Mouse (Mus musculus) small intestine, adult 2 months (tissue): ENCODE measurements around the gene Rmi2. TPM values are rescaled to one million over a fixed set of nuclear protein-coding genes. Genes with fewer than 3 reads are reported as not detected.

Experiments used
- H3K27ac ChIP-seq: fragments of 200-500 bp; 2 replicates; pipeline ENCODE4 v1.5.1; 2012; ENCODE audit warnings: low read depth, low read length, control low read depth, inconsistent platforms; ENCODE audit not compliant: insufficient read depth
- H3K27me3 ChIP-seq: fragments of 200-500 bp; 2 replicates; pipeline ENCODE4 v1.6.1; 2012; ENCODE audit warnings: mild to moderate bottlenecking, moderate library complexity, low read length, inconsistent platforms; ENCODE audit not compliant: control insufficient read depth, insufficient read depth
- H3K36me3 ChIP-seq: fragments of 200-500 bp; 2 replicates; pipeline ENCODE4 v1.6.1; 2012; ENCODE audit warnings: mild to moderate bottlenecking, low read length, control low read depth, inconsistent platforms; ENCODE audit not compliant: control insufficient read depth, insufficient read depth
- H3K4me1 ChIP-seq: fragments of 200-500 bp; 2 replicates; pipeline ENCODE4 v1.6.1; 2012; ENCODE audit warnings: low read length, inconsistent platforms, mixed read lengths; ENCODE audit not compliant: control insufficient read depth, insufficient read depth, insufficient read length
- H3K4me3 ChIP-seq: fragments of 200-500 bp; 2 replicates; pipeline ENCODE4 v1.5.1; 2012; ENCODE audit warnings: low read depth, mild to moderate bottlenecking, control low read depth, inconsistent platforms, low read length, moderate library complexity
- CTCF ChIP-seq: fragments of 200-500 bp; IDR thresholded peaks from 2 replicates; pipeline ENCODE4 v1.5.1; 2012; ENCODE audit warnings: low read depth, mild to moderate bottlenecking, control low read depth, inconsistent platforms, low read length, moderate library complexity, mixed read lengths; ENCODE audit not compliant: insufficient replicate concordance, insufficient read length; ENCODE audit errors: extremely low read depth
- POLR2A ChIP-seq: fragments of 200-500 bp; IDR thresholded peaks from 2 replicates; pipeline ENCODE4 v1.6.1; 2012; ENCODE audit warnings: low read depth, mild to moderate bottlenecking, control low read depth, inconsistent platforms, low read length, moderate library complexity
- WGBS: fragments of 180-500 bp; shearing (Covaris S2); methylation state at CpG from one replicate; pipeline ENCODE4 v1.1.7; 2018; 5-methylcytosine and 5-hydroxymethylcytosine counted together
- polyA plus RNA-seq: library from polyadenylated mRNA; depleted of rRNA; stranded (reverse); fragments of >200 nt; gene quantifications from 2 replicates; pipeline ENCODE4 v1.2.3, GENCODE M21; 2012

The Rmi2 gene
- polyA plus RNA-seq, 1 experiment: 8.4 TPM

DNA sequence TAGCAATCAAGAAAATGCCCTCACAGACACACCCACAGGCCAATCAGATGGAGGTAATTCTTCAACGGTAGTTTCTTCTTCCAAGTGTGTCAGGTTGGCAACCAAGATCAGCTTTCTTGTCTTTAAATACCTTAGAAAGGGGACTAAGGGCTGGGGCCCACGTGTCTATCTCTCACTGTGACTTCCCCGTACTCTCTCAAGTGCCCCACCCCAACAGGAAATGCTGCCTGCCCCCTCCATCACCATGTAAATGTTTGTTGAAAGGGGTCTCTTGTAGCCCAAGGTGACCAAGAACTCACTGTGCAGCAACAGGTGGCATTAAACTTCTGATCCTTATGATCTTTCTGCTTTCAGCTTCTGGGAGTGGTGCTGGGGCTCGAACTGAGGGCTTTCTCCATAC lies 21.1 kb upstream of the Rmi2 start:
- peaks cover 23% of the 10 kb centered on the region for H3K4me1 ChIP-seq
- no peaks in the 10 kb centered on the region for H3K36me3 ChIP-seq
- H3K27ac ChIP-seq: no peak overlapping the region
- no peak overlapping the region for H3K4me3 ChIP-seq
- no peaks in the 10 kb centered on the region for H3K27me3 ChIP-seq
- WGBS: 75% methylated on average over 4 of the region's 4 CpGs
- no peak for TF ChIP-seq POLR2A
- TF ChIP-seq CTCF: no peak

DNA sequence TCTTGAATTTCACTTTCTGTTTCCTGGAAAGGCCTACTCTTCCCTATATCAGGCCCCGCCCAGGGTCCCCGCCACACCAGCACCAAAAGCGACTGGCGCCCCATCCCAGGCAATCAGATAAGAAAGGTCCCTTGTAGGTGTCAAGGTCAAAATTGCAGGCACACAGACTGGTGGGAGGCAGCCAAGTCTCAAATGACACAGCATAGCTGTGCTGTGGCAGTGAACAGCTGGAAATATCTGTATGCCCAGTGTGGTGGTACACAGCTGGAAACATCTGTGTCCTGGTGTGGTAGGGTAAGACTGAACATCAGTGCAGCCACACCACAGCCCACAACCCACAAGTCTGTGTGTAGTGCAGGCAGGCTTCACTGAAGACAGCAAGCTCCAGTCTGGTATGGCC lies 20.0 kb upstream of the Rmi2 start:
- Histone ChIP-seq H3K4me3 (no peak overlapping the region), H3K4me1 (peaks cover 23% of the 10 kb centered on the region), H3K27ac (no peak overlapping the region), H3K36me3 (no peaks in the 10 kb centered on the region), H3K27me3 (no peaks in the 10 kb centered on the region)
- TF ChIP-seq POLR2A (no peak), CTCF (no peak)
- 26% methylated on average over 4 of the region's 4 CpGs for WGBS

DNA sequence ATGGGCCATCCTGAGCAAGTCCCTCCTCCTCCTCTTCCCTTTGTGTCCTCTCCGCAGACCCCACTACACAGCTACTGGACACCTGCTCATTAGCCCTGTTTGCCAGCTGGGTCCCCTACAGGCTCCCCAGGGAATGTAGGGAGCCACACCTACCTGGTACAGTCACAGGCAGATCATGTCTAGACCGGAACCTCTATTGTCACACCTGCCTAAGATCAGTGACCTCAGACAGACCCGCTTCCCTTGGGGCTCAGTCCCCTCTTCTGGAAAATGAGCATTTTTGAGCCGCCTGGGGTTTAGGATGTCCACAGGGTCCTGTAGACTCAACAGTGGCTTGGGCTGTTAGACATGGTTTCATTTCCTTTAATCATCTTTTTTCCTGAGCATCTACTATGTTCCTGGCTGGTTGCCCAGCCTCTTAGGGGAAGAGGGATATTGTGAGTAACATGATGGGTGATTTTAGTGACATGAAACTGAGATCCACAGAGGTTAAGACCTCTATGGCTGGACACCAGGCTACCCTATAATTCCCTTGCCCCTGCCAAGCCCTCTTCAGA lies 16.2 kb upstream of the Rmi2 start:
- Histone ChIP-seq H3K27me3 (no peaks in the 10 kb centered on the region), H3K27ac (no peak overlapping the region), H3K36me3 (no peaks in the 10 kb centered on the region), H3K4me3 (no peak overlapping the region), H3K4me1 (peaks cover 22% of the 10 kb centered on the region)
- TF ChIP-seq CTCF (no peak), POLR2A (no peak)
- WGBS: 75% methylated on average over 4 of the region's 4 CpGs

DNA sequence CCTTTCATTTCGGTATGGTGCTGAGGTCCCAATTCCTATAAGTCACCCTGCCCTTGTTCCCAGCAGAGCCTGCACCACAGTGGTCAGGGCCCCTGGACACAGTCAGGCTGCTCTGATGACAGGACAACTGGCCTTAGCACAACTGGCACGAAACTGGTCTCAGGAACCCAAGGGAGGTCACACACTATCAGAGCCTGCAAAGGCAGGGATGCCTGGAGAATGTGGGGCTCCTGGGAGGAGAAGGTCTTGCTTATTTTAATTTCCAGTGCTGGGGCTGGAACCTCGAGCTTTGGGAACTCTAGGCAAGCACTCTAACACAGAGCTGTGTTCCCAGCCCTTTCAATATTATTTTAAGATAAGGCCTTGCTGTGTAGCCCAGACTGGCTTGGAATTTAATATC lies 14.9 kb upstream of the Rmi2 start:
- TF ChIP-seq POLR2A (no peak), CTCF (no peak)
- Histone ChIP-seq H3K4me3 (no peak overlapping the region), H3K4me1 (peaks cover 15% of the 10 kb centered on the region), H3K27me3 (no peaks in the 10 kb centered on the region), H3K27ac (no peak overlapping the region), H3K36me3 (no peaks in the 10 kb centered on the region)
- WGBS: 87% methylated on average over 3 of the region's 3 CpGs

DNA sequence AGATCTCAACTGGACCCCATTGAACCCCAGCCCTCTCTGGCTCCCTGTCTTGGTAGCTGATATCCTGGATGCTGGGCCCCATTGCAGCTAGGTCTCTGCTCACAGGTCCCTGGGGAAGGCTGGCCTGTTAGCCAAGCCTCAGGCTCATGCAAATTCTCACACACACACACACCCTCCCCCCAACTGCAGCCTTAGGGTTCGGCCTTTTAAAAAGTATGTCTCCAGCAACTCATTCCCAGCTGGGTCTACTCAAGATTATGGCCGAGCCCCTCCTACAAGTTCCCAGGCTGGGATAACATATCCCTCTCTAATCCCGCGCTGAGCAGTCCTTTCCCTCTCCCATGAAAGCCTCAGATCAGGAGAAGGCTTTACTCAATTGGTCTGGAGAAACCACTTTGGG lies 13.5 kb upstream of the Rmi2 start:
- 57% methylated on average over 4 of the region's 4 CpGs for WGBS
- Histone ChIP-seq H3K27ac (no peak overlapping the region), H3K36me3 (no peaks in the 10 kb centered on the region), H3K4me3 (no peak overlapping the region), H3K27me3 (no peaks in the 10 kb centered on the region), H3K4me1 (peaks cover 13% of the 10 kb centered on the region)
- TF ChIP-seq CTCF (no peak), POLR2A (no peak)

DNA sequence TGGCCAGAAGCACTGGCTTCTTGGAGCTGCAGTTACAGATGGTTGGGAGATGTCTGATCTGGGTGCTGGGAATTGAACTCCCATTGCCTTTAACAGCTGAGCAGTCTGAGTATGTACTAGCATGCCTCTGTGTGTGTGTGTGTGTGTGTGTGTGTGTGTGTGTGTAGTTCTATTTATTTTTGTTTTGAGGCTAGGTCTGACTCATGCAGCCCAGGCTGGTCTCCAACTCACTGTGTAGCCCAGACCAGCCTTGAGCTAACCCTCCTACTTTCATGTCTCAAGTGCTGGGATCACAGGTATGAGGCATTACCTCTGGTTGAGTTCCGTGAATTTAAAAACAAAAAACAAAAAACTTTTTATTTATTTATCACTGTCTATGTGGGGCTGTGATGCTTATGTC lies 10.3 kb upstream of the Rmi2 start:
- Histone ChIP-seq H3K4me1 (peaks cover 23% of the 10 kb centered on the region), H3K27me3 (no peaks in the 10 kb centered on the region), H3K36me3 (no peaks in the 10 kb centered on the region), H3K4me3 (no peak overlapping the region), H3K27ac (no peak overlapping the region)
- no peak for TF ChIP-seq CTCF
- TF ChIP-seq POLR2A: no peak
- WGBS: 91% methylated on average over 1 of the region's 1 CpGs

DNA sequence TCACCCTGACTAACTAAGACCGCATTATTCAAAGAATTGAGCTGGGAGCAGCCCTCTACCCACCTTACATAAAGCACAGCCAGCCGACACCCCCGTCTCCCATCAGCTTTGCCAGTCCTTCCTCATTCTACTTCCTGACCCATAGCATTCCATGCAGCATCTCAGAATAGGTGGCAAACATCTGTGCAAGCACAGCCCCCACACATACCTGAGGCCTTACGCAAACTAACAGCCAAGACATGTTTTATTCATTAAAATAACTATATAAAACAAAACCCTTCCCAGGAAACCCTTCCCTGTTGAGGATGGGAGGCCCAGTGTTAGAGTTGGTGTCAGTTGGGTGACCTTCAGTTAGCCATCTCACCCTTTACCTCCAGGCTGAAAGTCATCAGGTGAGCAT lies 9.0 kb upstream of the Rmi2 start:
- TF ChIP-seq CTCF (no peak), POLR2A (no peak)

DNA sequence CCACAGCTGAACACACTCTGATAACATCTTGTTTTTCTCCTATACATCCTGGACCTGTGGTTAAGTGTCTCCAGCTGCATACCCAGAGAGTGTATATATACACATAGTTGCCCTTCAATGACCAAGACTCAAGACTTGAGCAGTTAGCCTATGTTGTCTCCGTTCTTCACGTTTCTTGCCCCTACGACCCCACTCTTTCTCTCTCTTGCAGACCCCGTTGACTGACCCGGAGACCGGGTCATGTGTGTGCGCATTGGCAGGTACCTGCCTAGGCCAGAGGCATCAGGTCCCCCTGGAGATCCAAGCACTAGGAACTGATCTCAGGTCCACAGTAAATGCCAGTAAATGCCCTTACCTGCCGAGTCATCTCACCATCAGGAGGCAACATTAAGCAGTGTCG lies 7.6 kb upstream of the Rmi2 start:
- TF ChIP-seq CTCF (no peak), POLR2A (no peak)
- WGBS: 93% methylated on average over 9 of the region's 9 CpGs
- Histone ChIP-seq H3K4me1 (peaks cover 20% of the 10 kb centered on the region), H3K27me3 (no peaks in the 10 kb centered on the region), H3K27ac (no peak overlapping the region), H3K4me3 (no peak overlapping the region), H3K36me3 (no peaks in the 10 kb centered on the region)

More for the DNA sequence above, 9.0 kb upstream of the Rmi2 start:
- Histone ChIP-seq H3K4me3 (no peak overlapping the region), H3K27ac (no peak overlapping the region), H3K36me3 (no peaks in the 10 kb centered on the region), H3K27me3 (no peaks in the 10 kb centered on the region), H3K4me1 (peaks cover 23% of the 10 kb centered on the region)
- WGBS: 95% methylated on average over 4 of the region's 4 CpGs
